Mouse (Mus musculus) MEL (cell line): Measurements from ENCODE around the gene Ust. TPM values are rescaled to one million over a fixed set of nuclear protein-coding genes. Genes with fewer than 3 reads are reported as not detected.

Source experiments
- DNase-seq: peaks from one replicate; pipeline ENCODE4 v3.0.0; 2011; ENCODE audit warnings: low read depth, low spot score
- H3K27ac ChIP-seq: 2 replicates; pipeline ENCODE4 v1.5.1; 2012; ENCODE audit warnings: low read depth, mild to moderate bottlenecking, control low read depth, low read length, moderate library complexity; ENCODE audit not compliant: control insufficient read depth
- H3K27me3 ChIP-seq, 2 experiments: fragments of 150-350 bp in 1 of 2; sonication (generic) in 1 of 2; 2 replicates each; pipeline ENCODE4 v1.6.1; 2012; ENCODE audit warnings: low read length in 2 of 2, mild to moderate bottlenecking in 2 of 2, improper control_type of control experiment in 1 of 2, moderate library complexity in 1 of 2; ENCODE audit not compliant: insufficient read depth in 2 of 2, control insufficient read depth in 1 of 2
- H3K36me3 ChIP-seq, 2 experiments: 2 replicates each; pipeline ENCODE4 v1.6.1; 2012 to 2014; ENCODE audit warnings: low read length in 2 of 2, improper control_type of control experiment in 1 of 2, inconsistent platforms in 1 of 2, mild to moderate bottlenecking in 1 of 2; ENCODE audit not compliant: insufficient read depth in 2 of 2, control insufficient read depth in 1 of 2
- H3K4me1 ChIP-seq, 2 experiments: fragments of 150-350 bp in 1 of 2; sonication (generic) in 1 of 2; 2 replicates each; pipeline ENCODE4 v1.6.1; 2012; ENCODE audit warnings: low read length in 2 of 2, improper control_type of control experiment in 1 of 2, mild to moderate bottlenecking in 1 of 2; ENCODE audit not compliant: insufficient read depth in 2 of 2, control insufficient read depth in 1 of 2
- H3K4me3 ChIP-seq, 2 experiments: fragments of 150-350 bp in 1 of 2; sonication (generic) in 1 of 2; 2 replicates each; pipeline ENCODE4 v1.5.1; 2012; ENCODE audit warnings: low read depth in 2 of 2, low read length in 2 of 2, mild to moderate bottlenecking in 2 of 2, moderate library complexity in 2 of 2, control low read depth in 1 of 2, improper control_type of control experiment in 1 of 2; ENCODE audit not compliant: control insufficient read depth in 1 of 2, insufficient read depth in 1 of 2
- H3K79me2 ChIP-seq: 2 replicates; pipeline ENCODE4 v1.6.1; 2012; ENCODE audit warnings: mild to moderate bottlenecking, low read length, moderate library complexity; ENCODE audit not compliant: control insufficient read depth, poor library complexity, insufficient read depth
- H3K9ac ChIP-seq: 2 replicates; pipeline ENCODE4 v1.6.1; 2012; ENCODE audit warnings: low read depth, mild to moderate bottlenecking, control low read depth, low read length, moderate library complexity; ENCODE audit not compliant: control insufficient read depth, poor library complexity, severe bottlenecking
- H3K9me3 ChIP-seq: fragments of 150-350 bp; sonication (generic); replicated peaks from 2 replicates; pipeline ENCODE4 v1.6.1; 2012; ENCODE audit warnings: mild to moderate bottlenecking, low read length, improper control_type of control experiment, moderate library complexity; ENCODE audit not compliant: insufficient read depth
- CHD1 ChIP-seq: IDR thresholded peaks from 2 replicates; pipeline ENCODE4 v1.6.1; 2012; ENCODE audit warnings: low read depth, mild to moderate bottlenecking, inconsistent platforms, low read length, improper control_type of control experiment
- E2F4 ChIP-seq: IDR thresholded peaks from 2 replicates; pipeline ENCODE4 v1.6.1; 2011; ENCODE audit warnings: low read depth, low read length, improper control_type of control experiment, borderline replicate concordance
- ELF1 ChIP-seq: IDR thresholded peaks from 2 replicates; pipeline ENCODE4 v1.6.1; 2014; ENCODE audit warnings: low read depth, mild to moderate bottlenecking, inconsistent platforms, low read length, improper control_type of control experiment, moderate library complexity
- GABPA ChIP-seq: IDR thresholded peaks from 2 replicates; pipeline ENCODE4 v1.6.1; 2012; ENCODE audit warnings: low read depth, mild to moderate bottlenecking, inconsistent platforms, low read length, improper control_type of control experiment, moderate library complexity
- GATA1 ChIP-seq: IDR thresholded peaks from 2 replicates; pipeline ENCODE4 v1.6.1; 2011; ENCODE audit warnings: low read depth, low read length, improper control_type of control experiment
- HCFC1 ChIP-seq: IDR thresholded peaks from 2 replicates; pipeline ENCODE4 v1.6.1; 2012; ENCODE audit warnings: low read depth, mild to moderate bottlenecking, inconsistent platforms, low read length, improper control_type of control experiment, moderate library complexity
- MAFK ChIP-seq: IDR thresholded peaks from 2 replicates; pipeline ENCODE4 v1.6.1; 2011; ENCODE audit warnings: low read depth, mild to moderate bottlenecking, low read length, improper control_type of control experiment, borderline replicate concordance
- MAX ChIP-seq: IDR thresholded peaks from 2 replicates; pipeline ENCODE4 v1.6.1; 2011; ENCODE audit warnings: low read length, improper control_type of control experiment
- MEF2A ChIP-seq: IDR thresholded peaks from 2 replicates; pipeline ENCODE4 v1.6.1; 2014; ENCODE audit warnings: low read depth, mild to moderate bottlenecking, inconsistent platforms, low read length, improper control_type of control experiment; ENCODE audit not compliant: poor library complexity, insufficient replicate concordance, severe bottlenecking; ENCODE audit errors: extremely low read depth
- MYC ChIP-seq: IDR thresholded peaks from 2 replicates; pipeline ENCODE4 v1.6.1; 2011; ENCODE audit warnings: low read depth, mild to moderate bottlenecking, low read length, improper control_type of control experiment, moderate library complexity
- NELFE ChIP-seq: IDR thresholded peaks from 2 replicates; pipeline ENCODE4 v1.6.1; 2011; ENCODE audit warnings: low read depth, low read length, improper control_type of control experiment
- NRF1 ChIP-seq: IDR thresholded peaks from 2 replicates; pipeline ENCODE4 v1.6.1; 2014; ENCODE audit warnings: low read depth, mild to moderate bottlenecking, inconsistent platforms, low read length, improper control_type of control experiment, moderate library complexity; ENCODE audit not compliant: poor library complexity, insufficient read depth, severe bottlenecking
- POLR2A ChIP-seq, 2 experiments: IDR thresholded peaks; 2 replicates each; pipeline ENCODE4 v1.6.1; 2011 to 2012; ENCODE audit warnings: low read length in 2 of 2, mild to moderate bottlenecking in 2 of 2, control low read depth in 1 of 2, improper control_type of control experiment in 1 of 2, low read depth in 1 of 2, moderate library complexity in 1 of 2; ENCODE audit not compliant: control insufficient read depth in 1 of 2, insufficient read depth in 1 of 2, poor library complexity in 1 of 2
- POLR2AphosphoS5 ChIP-seq: IDR thresholded peaks from 2 replicates; pipeline ENCODE4 v1.6.1; 2012; ENCODE audit warnings: low read depth, borderline replicate concordance, mild to moderate bottlenecking, inconsistent platforms, low read length, moderate library complexity, mixed read lengths
- RAD21 ChIP-seq: IDR thresholded peaks from 2 replicates; pipeline ENCODE4 v1.6.1; 2011; ENCODE audit warnings: mild to moderate bottlenecking, low read depth, low read length, improper control_type of control experiment
- SIN3A ChIP-seq: IDR thresholded peaks from 2 replicates; pipeline ENCODE4 v1.6.1; 2012; ENCODE audit warnings: low read length, improper control_type of control experiment, inconsistent platforms
- SMC3 ChIP-seq: IDR thresholded peaks from 2 replicates; pipeline ENCODE4 v1.6.1; 2011; ENCODE audit warnings: low read depth, low read length, improper control_type of control experiment
- TAL1 ChIP-seq: IDR thresholded peaks from 2 replicates; pipeline ENCODE4 v1.6.1; 2012; ENCODE audit warnings: mild to moderate bottlenecking, inconsistent platforms, low read length, moderate library complexity, mixed read lengths
- TBP ChIP-seq: IDR thresholded peaks from 2 replicates; pipeline ENCODE4 v1.8.0; 2011; ENCODE audit warnings: low read depth, low read length, improper control_type of control experiment
- ZMIZ1 ChIP-seq: IDR thresholded peaks from 2 replicates; pipeline ENCODE4 v1.6.1; 2012; ENCODE audit warnings: low read depth, mild to moderate bottlenecking, inconsistent platforms, low read length, improper control_type of control experiment, moderate library complexity
- polyA plus RNA-seq, 2 experiments: library from polyadenylated mRNA; stranded (reverse) in 1 of 2; unstranded in 1 of 2; fragments of >175 nt in 1 of 2; fragments of >200 nt in 1 of 2; gene quantifications; 2 replicates each; pipeline versions ENCODE4 v1.2.1 to v1.2.4; 2012; ENCODE audit warnings: low replicate concordance in 2 of 2, low read depth in 1 of 2; ENCODE audit not compliant: insufficient read length in 2 of 2, insufficient read depth in 1 of 2, missing spikeins in 1 of 2
- total RNA-seq: library from RNA; depleted of rRNA; stranded (reverse); fragments of 300-350 nt; gene quantifications from 2 replicates; pipeline ENCODE4 v1.2.3, GENCODE M21; 2012

The Ust gene
- total and polyA plus RNA-seq, 3 experiments = not detected

- TF ChIP-seq NRF1 (no peak), MAFK (no peak), TAL1 (no peak), CHD1 (no peak), RAD21 (no peak), E2F4 (no peak), GATA1 (no peak), NELFE (no peak)
- TF ChIP-seq, all 39 proteins: peak for 0
- Histone ChIP-seq H3K36me3 (no peaks in the 10 kb centered on the region), H3K79me2 (no peaks in the 10 kb centered on the region), H3K9me3 (no peaks in the 10 kb centered on the region), H3K9ac (no peak overlapping the region), H3K27me3 (no peaks in the 10 kb centered on the region; a peak in 1 of 4 replicates), H3K4me3 (no peak overlapping the region), H3K4me1 (no peaks in the 10 kb centered on the region), H3K27ac (no peak overlapping the region)
- DNase-seq = no peak
Observed at GRCm38 (mm10) chr10:8269681-8270080, 248.9 kb downstream of the Ust start.

- Histone ChIP-seq H3K9me3 (no peaks in the 10 kb centered on the region), H3K9ac (no peak overlapping the region), H3K4me3 (no peak overlapping the region), H3K4me1 (no peaks in the 10 kb centered on the region)
- TF ChIP-seq POLR2A (IDR thresholded peaks at IDR 0.05; ENCODE audit: control insufficient read depth in 1 of 2, insufficient read depth in 1 of 2, low read depth in 1 of 2, low read length in 2 of 2, poor library complexity in 1 of 2) (no peak), RAD21 (no peak), POLR2AphosphoS5 (no peak), SIN3A (no peak), MYC (no peak), HCFC1 (no peak), ELF1 (no peak), TBP (no peak), E2F4 (no peak), ZMIZ1 (no peak), MEF2A (no peak), GABPA (no peak), MAX (no peak), SMC3 (no peak), CHD1 (no peak)
- TF ChIP-seq, all 39 proteins: peak for 0
- DNase-seq = no peak
- no peaks in the 10 kb centered on the region for H3K79me2 ChIP-seq
- H3K27ac ChIP-seq = no peak overlapping the region
- H3K27me3 ChIP-seq = no peaks in the 10 kb centered on the region
- no peaks in the 10 kb centered on the region for H3K36me3 ChIP-seq
Observed at GRCm38 (mm10) chr10:8259716-8260115, 258.9 kb downstream of the Ust start.
